Mouse (Mus musculus): ENCODE data around the gene Adamts18. TPM values are rescaled to one million over a fixed set of nuclear protein-coding genes. Genes with fewer than 3 reads are reported as not detected.
A peak's percentile ranks its signal among the peaks of the same experiment; 100 is the strongest.

Adamts18 gene
- total RNA-seq (2022): under 1 TPM; 0.48 to 0.91 (median 0.73) TPM

GRCm38 (mm10) chr8:113848653-113849135, at the start of gene Adamts18:
Adamts18 (minus strand) TSS chr8:113848738.
- peak in 1 of 2 experiments; percentile 31 for DNase-seq (ENCODE audit: low spot score in 2 of 2)

- DNase-seq (ENCODE audit: low spot score in 2 of 2): no peak
Observed at GRCm38 (mm10) chr8:113896446-113896845, 47.9 kb upstream of the Adamts18 start.

GRCm38 (mm10) chr8:113891376-113891775, 42.8 kb upstream of the Adamts18 start:
- no peak for DNase-seq (ENCODE audit: low spot score in 2 of 2)

- DNase-seq (ENCODE audit: low spot score in 2 of 2): no peak
Observed at GRCm38 (mm10) chr8:113886509-113886908, 38.0 kb upstream of the Adamts18 start.

- no peak for DNase-seq (ENCODE audit: low spot score in 2 of 2)
Observed at GRCm38 (mm10) chr8:113885101-113885500, 36.6 kb upstream of the Adamts18 start.

- DNase-seq (ENCODE audit: low spot score in 2 of 2): no peak
Observed at GRCm38 (mm10) chr8:113883994-113884393, 35.5 kb upstream of the Adamts18 start.

GRCm38 (mm10) chr8:113882558-113882957, 34.0 kb upstream of the Adamts18 start:
- DNase-seq (ENCODE audit: low spot score in 2 of 2): no peak

GRCm38 (mm10) chr8:113878411-113879006, 30.0 kb upstream of the Adamts18 start:
- no peak for DNase-seq (ENCODE audit: low spot score in 2 of 2)

GRCm38 (mm10) chr8:113873446-113874120, 25.0 kb upstream of the Adamts18 start:
- DNase-seq (ENCODE audit: low spot score in 2 of 2): peak; percentile 88 to 90

GRCm38 (mm10) chr8:113872436-113872835, 23.9 kb upstream of the Adamts18 start:
- no peak for DNase-seq (ENCODE audit: low spot score in 2 of 2)

GRCm38 (mm10) chr8:113866530-113866929, 18.0 kb upstream of the Adamts18 start:
- DNase-seq (ENCODE audit: low spot score in 2 of 2): no peak

- no peak for DNase-seq (ENCODE audit: low spot score in 2 of 2)
Observed at GRCm38 (mm10) chr8:113865326-113866093, 17.0 kb upstream of the Adamts18 start.

GRCm38 (mm10) chr8:113859890-113860683, 11.5 kb upstream of the Adamts18 start:
- DNase-seq (ENCODE audit: low spot score in 2 of 2): no peak

- no peak for DNase-seq (ENCODE audit: low spot score in 2 of 2)
Observed at GRCm38 (mm10) chr8:113858801-113859200, 10.3 kb upstream of the Adamts18 start.

GRCm38 (mm10) chr8:113854622-113855293, 6.2 kb upstream of the Adamts18 start:
- peak in 1 of 2 experiments; percentile 23 for DNase-seq (ENCODE audit: low spot score in 2 of 2)

GRCm38 (mm10) chr8:113853714-113854113, 5.2 kb upstream of the Adamts18 start:
- DNase-seq (ENCODE audit: low spot score in 2 of 2): no peak

- DNase-seq (ENCODE audit: low spot score in 2 of 2): no peak
Observed at GRCm38 (mm10) chr8:113851655-113852054, 3.1 kb upstream of the Adamts18 start.

GRCm38 (mm10) chr8:113848081-113848652, 371 bp downstream of the Adamts18 start:
- DNase-seq (ENCODE audit: low spot score in 2 of 2): no peak

- no peak for DNase-seq (ENCODE audit: low spot score in 2 of 2)
Observed at GRCm38 (mm10) chr8:113847606-113848080, 895 bp downstream of the Adamts18 start.

- no peak for DNase-seq (ENCODE audit: low spot score in 2 of 2)
Observed at GRCm38 (mm10) chr8:113846669-113847068, 1.9 kb downstream of the Adamts18 start.

Measured in layer of hippocampus, adult 8-10 months (tissue).